Mouse (Mus musculus) spleen, adult 2 months (tissue): Measurements from ENCODE around the gene Auts2.

Experiments
- CTCF ChIP-seq: fragments of 200-500 bp; IDR thresholded peaks from 2 replicates; pipeline ENCODE4 v1.5.1; 2011; ENCODE audit warnings: mild to moderate bottlenecking, inconsistent platforms; ENCODE audit not compliant: insufficient read depth, insufficient read length, insufficient replicate concordance; ENCODE audit errors: extremely low read depth
- POLR2A ChIP-seq: fragments of 200-500 bp; IDR thresholded peaks from 2 replicates; pipeline ENCODE4 v1.6.1; 2011; ENCODE audit warnings: low read depth, low read length, inconsistent platforms

GRCm38 (mm10) chr5:131801924-131802323, 741.2 kb downstream of the Auts2 start:
- no peak for TF ChIP-seq CTCF
- no peak for TF ChIP-seq POLR2A
